Mouse (Mus musculus): ENCODE results near the gene Inmt. TPM values are rescaled to one million over a fixed set of nuclear protein-coding genes. Genes with fewer than 3 reads are reported as not detected.

The Inmt gene
- total and polyA plus RNA-seq, 3 experiments = not detected

DNA sequence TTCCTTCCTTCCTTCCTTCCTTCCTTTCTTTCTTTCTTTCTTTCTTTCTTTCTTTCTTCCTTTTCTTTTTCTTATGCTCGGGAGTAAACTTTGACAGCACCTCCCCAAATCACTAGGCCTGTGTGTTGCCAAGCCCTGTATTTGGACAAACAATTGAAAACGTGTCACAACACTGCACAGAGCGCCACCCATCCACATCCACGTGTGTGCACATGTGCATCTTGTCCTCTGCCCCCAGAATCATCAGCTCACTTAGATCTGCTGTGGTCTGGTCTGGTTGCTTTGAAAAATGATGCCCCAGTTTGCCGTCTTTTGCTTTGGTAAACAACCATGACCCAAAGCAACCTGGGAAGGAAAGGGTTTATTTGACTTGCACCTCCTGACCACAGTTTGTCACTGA, 1.0 kb upstream of the Inmt start:
- Histone ChIP-seq H3K27me3 (replicated peaks) (peaks cover 47% of the 10 kb centered on the region), H3K9me3 (replicated peaks; ENCODE audit: low read length) (no peaks in the 10 kb centered on the region), H3K36me3 (replicated peaks in 1 of 2; ENCODE audit: control insufficient read depth in 1 of 2, insufficient read depth in 1 of 2, low read length in 1 of 2) (no peaks in the 10 kb centered on the region), H3K4me3 (replicated peaks in 1 of 3; ENCODE audit: low read depth in 2 of 3, low read length in 2 of 3, poor library complexity in 1 of 3) (no peak overlapping the region), H3K27ac (ENCODE audit: insufficient read depth, low read depth) (no peak overlapping the region), H3K4me2 (ENCODE audit: insufficient read depth, low read depth, poor library complexity, severe bottlenecking) (no peak overlapping the region), H3K4me1 (ENCODE audit: control insufficient read depth in 1 of 2, insufficient read depth in 2 of 2) (no peaks in the 10 kb centered on the region), H3K79me2 (replicated peaks; ENCODE audit: control insufficient read depth, extremely low read depth, insufficient read depth, poor library complexity, severe bottlenecking) (no peaks in the 10 kb centered on the region), H3K9ac (ENCODE audit: insufficient read depth, low read depth) (no peak overlapping the region)
- dilution Hi-C loops (cut with MboI; ENCODE audit: extremely low pct_ligation_motif_present, extremely low pct_unique_long_range_greater_than_20kb, low sequenced_read_pairs) = no loop called here
- in situ Hi-C loops (cut with MboI; ENCODE audit: low pct_ligation_motif_present, low pct_unique_long_range_greater_than_20kb, low sequenced_read_pairs) = no loop called here
- DNase-seq (ENCODE audit: extremely low read depth) = no peak
- TF ChIP-seq ZC3H11A (IDR thresholded peaks at IDR 0.05; ENCODE audit: low read depth, low read length) (no peak), POLR2A (IDR thresholded peaks at IDR 0.05; ENCODE audit: low read depth, low read length) (no peak), SMC3 (IDR thresholded peaks at IDR 0.05; ENCODE audit: low read depth, low read length) (no peak), JUN (IDR thresholded peaks at IDR 0.05; ENCODE audit: insufficient read depth, low read depth, low read length) (no peak), IRF4 (IDR thresholded peaks at IDR 0.05; ENCODE audit: low read depth, low read length) (no peak), NELFE (IDR thresholded peaks at IDR 0.05; ENCODE audit: low read depth, low read length) (no peak), ELF1 (IDR thresholded peaks at IDR 0.05; ENCODE audit: low read depth, low read length) (no peak), ETS1 (conservative IDR thresholded peaks at IDR 0.05; ENCODE audit: low read depth, low read length) (no peak), USF2 (conservative IDR thresholded peaks at IDR 0.05; ENCODE audit: low read depth, low read length) (no peak), POLR2AphosphoS2 (IDR thresholded peaks at IDR 0.05; ENCODE audit: low read depth, low read length) (no peak), MAFK (IDR thresholded peaks at IDR 0.05; ENCODE audit: insufficient replicate concordance, low read length) (no peak), RCOR1 (conservative IDR thresholded peaks at IDR 0.05; ENCODE audit: low read depth, low read length) (no peak), MEF2A (IDR thresholded peaks at IDR 0.05; ENCODE audit: borderline replicate concordance, low read depth, low read length) (no peak), MYC (IDR thresholded peaks at IDR 0.05; ENCODE audit: low read depth, low read length) (no peak), ZMIZ1 (IDR thresholded peaks at IDR 0.05; ENCODE audit: low read depth, low read length) (no peak), E2F4 (IDR thresholded peaks at IDR 0.05; ENCODE audit: insufficient replicate concordance, low read depth, low read length) (no peak), CTCF (conservative IDR thresholded peaks at IDR 0.05 in 1 of 2, IDR thresholded peaks at IDR 0.05 in 1 of 2; ENCODE audit: low read depth in 2 of 2, low read length in 2 of 2) (no peak)

DNA sequence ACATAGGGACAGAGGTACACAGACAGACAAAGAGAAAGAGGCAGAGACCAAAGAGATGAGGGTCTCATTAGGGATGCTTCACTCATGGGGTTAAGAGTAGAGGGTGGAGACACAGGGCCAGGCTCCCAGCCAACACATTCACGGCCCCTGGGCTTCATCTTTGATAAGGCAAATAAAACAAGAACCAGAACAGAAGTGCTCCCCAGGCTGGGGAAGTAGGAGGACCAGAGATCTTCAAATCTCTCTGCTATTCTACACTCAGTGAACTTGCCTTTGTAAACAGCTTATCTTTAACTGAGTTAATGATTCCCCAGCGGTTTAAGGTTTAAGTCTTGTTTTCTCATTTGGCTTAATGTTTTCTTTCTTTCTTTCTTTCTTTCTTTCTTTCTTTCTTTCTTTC, 613 bp upstream of the Inmt start:
- TF ChIP-seq BHLHE40 (IDR thresholded peaks at IDR 0.05; ENCODE audit: low read depth, low read length) (no peak), MXI1 (IDR thresholded peaks at IDR 0.05; ENCODE audit: low read depth, low read length) (no peak), CHD2 (IDR thresholded peaks at IDR 0.05; ENCODE audit: low read length) (no peak), MAX (IDR thresholded peaks at IDR 0.05; ENCODE audit: low read length) (no peak), RCOR1 (conservative IDR thresholded peaks at IDR 0.05; ENCODE audit: low read depth, low read length) (no peak), MAFK (IDR thresholded peaks at IDR 0.05; ENCODE audit: insufficient replicate concordance, low read length) (no peak), ZMIZ1 (IDR thresholded peaks at IDR 0.05; ENCODE audit: low read depth, low read length) (no peak), RAD21 (IDR thresholded peaks at IDR 0.05; ENCODE audit: low read depth, low read length) (no peak), KAT2A (IDR thresholded peaks at IDR 0.05; ENCODE audit: insufficient replicate concordance, low read length) (no peak), POLR2A (IDR thresholded peaks at IDR 0.05; ENCODE audit: low read depth, low read length) (no peak), TCF12 (IDR thresholded peaks at IDR 0.05; ENCODE audit: low read depth, low read length) (no peak), NELFE (IDR thresholded peaks at IDR 0.05; ENCODE audit: low read depth, low read length) (no peak), MAZ (IDR thresholded peaks at IDR 0.05; ENCODE audit: low read depth, low read length) (no peak), PAX5 (IDR thresholded peaks at IDR 0.05; ENCODE audit: low read length) (no peak), SIN3A (IDR thresholded peaks at IDR 0.05; ENCODE audit: low read length) (no peak), UBTF (IDR thresholded peaks at IDR 0.05; ENCODE audit: low read depth, low read length) (no peak)
- no peak for DNase-seq (ENCODE audit: extremely low read depth)
- Histone ChIP-seq H3K79me2 (replicated peaks; ENCODE audit: control insufficient read depth, extremely low read depth, insufficient read depth, poor library complexity, severe bottlenecking) (no peaks in the 10 kb centered on the region), H3K9ac (ENCODE audit: insufficient read depth, low read depth) (no peak overlapping the region), H3K4me2 (ENCODE audit: insufficient read depth, low read depth, poor library complexity, severe bottlenecking) (no peak overlapping the region), H3K27me3 (replicated peaks) (peaks cover 51% of the 10 kb centered on the region), H3K36me3 (replicated peaks in 1 of 2; ENCODE audit: control insufficient read depth in 1 of 2, insufficient read depth in 1 of 2, low read length in 1 of 2) (no peaks in the 10 kb centered on the region), H3K27ac (ENCODE audit: insufficient read depth, low read depth) (no peak overlapping the region), H3K4me3 (replicated peaks in 1 of 3; ENCODE audit: low read depth in 2 of 3, low read length in 2 of 3, poor library complexity in 1 of 3) (no peak overlapping the region), H3K4me1 (ENCODE audit: control insufficient read depth in 1 of 2, insufficient read depth in 2 of 2) (no peaks in the 10 kb centered on the region), H3K9me3 (replicated peaks; ENCODE audit: low read length) (no peaks in the 10 kb centered on the region)
- in situ Hi-C loops (cut with MboI; ENCODE audit: low pct_ligation_motif_present, low pct_unique_long_range_greater_than_20kb, low sequenced_read_pairs) (no loop called here), dilution Hi-C loops (cut with MboI; ENCODE audit: extremely low pct_ligation_motif_present, extremely low pct_unique_long_range_greater_than_20kb, low sequenced_read_pairs) (no loop called here)

All from CH12.LX (cell line).